Mouse (Mus musculus): ENCODE data around the gene Dhrs1.
A peak's percentile ranks its signal among the peaks of the same experiment; 100 is the strongest.

Gene Dhrs1

DNA sequence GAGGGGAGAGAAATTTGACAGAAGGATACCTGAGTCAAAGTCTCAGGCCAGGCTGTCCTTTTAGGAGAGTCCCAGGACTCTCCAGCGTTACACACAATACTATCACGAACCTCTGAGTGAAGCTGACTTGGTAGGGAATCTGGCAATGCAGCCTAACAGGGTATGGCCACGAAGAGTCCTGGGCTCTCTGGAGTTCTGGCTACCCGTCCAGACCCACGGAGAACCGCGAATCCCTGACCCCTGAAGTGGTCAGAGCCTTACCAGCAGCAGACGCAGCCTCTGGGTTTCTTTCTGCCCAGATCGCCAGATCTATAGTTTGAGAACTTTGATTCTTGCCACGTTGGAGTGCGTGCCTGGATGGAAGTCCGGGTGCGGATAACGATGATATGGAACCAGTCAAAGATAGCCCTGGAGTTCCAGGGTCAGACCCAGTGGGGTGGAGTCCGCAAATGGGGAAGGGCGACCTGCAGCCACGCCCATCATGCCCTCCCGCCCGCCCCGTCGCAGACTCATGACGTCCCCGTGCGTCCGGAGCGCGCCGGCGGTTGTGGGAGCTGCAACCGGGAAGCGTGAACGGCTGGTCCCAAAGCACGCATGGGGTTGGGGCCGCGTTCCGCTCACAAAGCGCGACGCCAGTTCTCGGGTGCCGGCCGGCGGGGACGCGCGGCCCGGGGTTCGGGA lies at the start of gene Dhrs1, which contains the start of gene Nop9:
Gene Dhrs1 (minus strand): TSS at position 511 of the 681 bp plus-strand sequence.
Gene Nop9 (plus strand): TSS at position 514 of the 681 bp plus-strand sequence.
- DNase-seq = peak; percentile 82

DNA sequence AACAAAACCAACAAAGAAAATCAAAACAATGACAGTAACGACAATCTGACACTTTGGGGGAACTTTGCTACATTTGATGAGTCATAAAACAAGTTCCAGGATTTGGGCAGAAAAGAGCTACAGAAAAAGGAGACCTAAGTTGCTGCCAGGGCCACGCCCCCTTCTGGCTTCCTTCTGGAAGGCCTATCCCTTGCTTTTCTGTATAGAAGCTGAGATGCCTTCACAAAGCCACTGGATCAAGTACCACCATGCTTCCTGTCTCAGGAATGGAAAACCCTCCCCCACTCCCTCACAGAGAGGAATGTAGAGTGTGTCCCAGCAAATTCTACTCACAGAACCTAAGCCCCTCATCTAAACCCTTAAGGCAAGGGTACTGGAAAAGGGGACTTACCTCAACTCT lies 48.5 kb upstream of the Dhrs1 start:
- DNase-seq = no peak

DNA sequence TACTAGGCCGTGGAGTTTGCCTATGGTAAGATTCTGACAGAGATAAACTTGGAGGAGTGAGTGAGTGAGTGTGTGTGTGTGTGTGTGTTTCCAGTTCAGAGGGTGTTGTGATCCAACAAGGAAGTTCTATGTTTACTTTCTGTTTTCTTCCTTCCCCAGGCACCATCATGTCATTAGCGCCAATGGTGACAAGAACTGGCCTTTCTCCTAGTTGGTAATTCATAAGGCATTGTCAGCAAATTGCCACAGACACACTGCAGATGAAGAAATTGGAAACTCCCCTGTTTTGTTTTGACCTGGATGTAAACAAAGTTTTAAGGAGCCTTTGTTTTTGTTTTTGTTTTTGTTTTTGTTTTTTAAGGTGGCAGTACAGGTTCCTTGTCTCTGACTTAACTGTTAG lies 48.0 kb upstream of the Dhrs1 start:
- DNase-seq = no peak

DNA sequence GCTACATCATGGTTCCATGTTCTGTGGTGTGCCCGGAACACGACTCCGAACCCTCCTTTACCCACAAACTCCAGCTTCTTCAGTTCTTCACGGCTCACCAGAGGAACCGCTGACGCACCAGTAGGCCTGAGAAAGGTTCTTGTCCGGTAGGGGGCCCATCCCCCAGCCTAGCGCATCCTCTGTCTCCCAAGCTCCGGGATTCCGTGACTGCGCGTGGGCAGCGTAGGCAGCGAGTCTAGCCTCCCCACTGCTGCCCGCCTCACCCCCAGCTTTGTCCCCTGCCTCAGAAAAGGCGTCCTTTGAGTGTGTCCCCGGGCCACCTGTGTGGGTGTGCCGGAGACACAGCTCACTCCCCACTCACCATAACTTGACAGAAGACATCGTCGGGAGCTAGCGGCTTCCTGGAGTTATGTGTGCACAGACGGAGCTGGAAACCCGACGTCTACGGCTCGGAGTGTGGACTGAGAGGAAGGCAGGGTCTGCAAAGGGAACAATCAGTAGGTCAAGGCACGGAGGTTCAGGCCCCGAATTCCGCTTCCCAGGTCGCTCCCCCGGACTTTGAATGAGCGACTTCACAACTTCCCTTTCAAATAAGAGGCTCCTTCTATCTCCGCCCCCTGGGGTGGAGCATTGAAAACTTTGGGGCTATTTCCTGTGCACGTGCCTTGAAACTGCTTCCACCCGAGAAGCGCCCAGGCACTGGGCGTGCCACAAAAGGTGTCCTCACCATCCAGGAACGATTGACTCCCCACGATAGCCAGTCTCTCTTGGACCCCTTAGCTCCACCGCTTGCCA lies 43.0 kb upstream of the Dhrs1 start, which contains the start of gene Ripk3:
Gene Ripk3 (minus strand): TSS at position 610 of the 795 bp plus-strand sequence.
- no peak for DNase-seq

DNA sequence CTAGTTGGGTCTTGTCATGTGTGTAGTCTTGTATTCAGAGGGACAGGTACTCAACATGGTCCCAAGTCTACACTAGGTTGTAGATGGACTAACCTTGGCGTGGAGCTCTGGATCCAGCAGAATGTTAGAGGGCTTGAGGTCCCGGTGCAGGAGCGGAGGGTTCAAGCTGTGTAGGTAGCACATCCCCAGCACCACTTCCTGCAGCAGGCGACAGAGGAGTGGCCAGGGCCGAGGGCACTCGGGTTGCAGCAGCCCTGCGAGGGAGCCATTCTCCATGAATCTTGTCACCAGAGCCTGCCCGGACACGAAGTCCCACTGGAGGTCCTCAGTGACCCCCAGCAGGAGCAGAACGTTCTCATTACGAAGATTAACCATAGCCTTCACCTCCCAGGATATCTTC lies 42.2 kb upstream of the Dhrs1 start:
- no peak for DNase-seq

DNA sequence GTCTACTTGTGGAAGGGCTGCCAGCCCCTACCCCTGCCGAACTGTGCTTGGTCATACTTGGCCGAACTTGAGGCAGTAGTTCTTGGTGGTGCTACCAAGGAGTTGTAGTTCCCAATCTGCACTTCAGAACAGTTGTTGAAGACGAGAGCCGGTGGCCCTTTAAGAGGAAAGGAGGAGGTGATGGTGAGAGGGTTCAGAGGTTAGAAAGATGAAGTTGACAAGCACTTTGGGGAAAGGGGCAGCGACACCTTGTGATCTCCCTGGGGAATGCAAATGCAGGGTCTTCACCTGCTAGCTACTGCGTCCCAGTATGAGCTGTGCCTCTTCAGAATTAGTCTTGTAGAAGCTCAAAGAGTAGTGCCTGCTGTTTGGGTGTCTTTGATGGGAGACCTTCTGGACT lies 39.7 kb upstream of the Dhrs1 start:
- no peak for DNase-seq

DNA sequence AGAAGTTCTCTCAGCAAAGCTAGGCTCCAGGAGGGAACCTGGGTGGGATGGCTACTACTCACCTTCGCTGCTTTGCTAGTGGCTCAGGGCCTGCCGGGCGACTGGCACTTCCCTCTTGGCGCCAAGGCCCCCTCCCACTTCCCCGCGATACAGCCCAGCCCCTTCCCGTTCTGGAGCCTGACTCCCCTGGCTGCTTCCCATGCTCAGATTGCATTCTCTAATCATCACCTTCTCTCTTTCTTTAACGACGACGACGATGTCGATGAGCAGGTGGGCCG lies 38.4 kb upstream of the Dhrs1 start, which contains the start of gene Adcy4:
Gene Adcy4 (minus strand): TSS at position 138 of the 278 bp plus-strand sequence.
- DNase-seq = no peak

DNA sequence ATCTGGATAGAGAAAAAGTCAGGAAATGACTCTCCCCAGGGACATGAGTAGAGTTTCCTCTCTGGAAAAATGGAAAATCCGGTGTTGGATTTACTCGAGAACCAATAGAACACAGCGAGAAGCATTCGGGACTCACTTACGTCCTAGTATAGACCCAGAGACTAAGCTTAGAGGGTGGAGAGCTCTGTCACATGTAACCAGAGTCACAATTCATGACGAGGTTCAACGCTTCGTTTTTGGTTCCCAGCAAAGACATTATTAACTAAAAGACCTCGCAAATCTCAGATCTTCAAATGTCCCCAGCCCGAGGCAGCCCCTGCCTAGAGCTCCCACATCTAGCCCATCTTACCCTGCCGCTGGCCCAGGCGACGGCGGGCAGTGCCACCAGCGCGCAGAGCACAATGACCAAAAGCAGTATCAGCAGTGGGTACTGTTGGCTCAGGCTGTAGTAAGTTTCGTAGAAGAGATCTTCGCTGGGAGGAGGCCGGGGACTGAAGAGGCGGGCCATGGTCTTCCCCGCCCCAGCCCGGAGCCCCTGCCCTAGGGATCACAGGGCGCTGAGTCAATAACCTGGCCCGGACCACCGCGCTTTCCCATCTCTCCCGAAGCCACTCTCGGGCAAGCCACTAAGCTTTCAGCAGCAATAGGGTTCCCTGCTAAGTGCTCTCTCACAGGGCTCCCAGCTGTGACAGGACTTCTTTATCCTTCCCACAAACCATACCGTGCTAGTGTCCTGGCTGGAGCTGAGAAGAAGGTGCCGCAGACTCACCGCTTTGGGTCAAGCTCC lies 37.9 kb upstream of the Dhrs1 start:
- no peak for DNase-seq

DNA sequence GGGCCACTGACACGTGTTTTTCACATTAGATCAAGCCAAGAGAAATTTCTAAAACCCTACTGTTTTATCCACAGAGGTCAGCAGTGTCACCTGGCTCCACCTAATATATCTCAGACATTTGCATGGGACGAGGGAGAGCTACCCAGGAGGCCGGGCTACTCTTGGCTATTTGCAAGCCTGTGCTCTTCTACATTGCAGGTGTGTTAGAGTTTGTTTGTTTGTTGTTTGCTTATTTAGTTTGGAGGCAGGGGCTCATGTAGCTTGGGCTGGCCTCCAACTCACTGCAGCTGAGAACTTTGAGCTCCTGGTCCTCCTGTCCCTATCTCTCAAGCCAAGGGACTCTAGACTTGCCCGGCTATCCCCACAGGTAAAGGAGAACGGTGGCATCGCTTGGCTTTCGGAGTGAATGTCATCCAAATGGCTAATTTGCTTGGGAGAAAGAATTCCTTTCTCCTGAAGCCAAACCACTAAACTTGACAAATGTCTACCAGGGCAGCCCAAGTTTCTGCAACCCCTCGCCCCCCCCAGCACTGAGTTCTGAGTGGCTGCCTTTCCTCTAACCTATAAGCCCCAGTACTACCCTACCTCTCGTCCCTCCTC lies 37.0 kb upstream of the Dhrs1 start:
- no peak for DNase-seq

DNA sequence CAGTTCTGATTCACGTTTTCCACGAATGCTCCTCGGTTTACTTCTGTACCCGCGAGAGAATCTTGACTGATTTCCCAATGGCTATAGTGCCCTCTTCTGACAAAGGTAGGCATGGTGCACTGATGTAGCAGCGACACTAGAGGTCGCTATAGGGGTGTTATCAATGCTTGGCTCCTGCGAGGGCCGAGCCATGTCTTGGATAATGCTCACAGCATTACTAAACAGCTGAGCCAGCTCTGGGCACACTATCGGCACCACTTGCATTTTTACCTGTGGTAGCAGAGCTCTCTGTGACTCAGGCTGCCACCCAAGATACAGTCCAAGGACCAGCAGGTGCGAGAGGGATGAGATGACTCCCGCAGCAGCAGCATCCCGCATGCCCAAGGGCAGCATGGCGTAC lies 35.8 kb upstream of the Dhrs1 start:
- DNase-seq = peak; percentile 48

DNA sequence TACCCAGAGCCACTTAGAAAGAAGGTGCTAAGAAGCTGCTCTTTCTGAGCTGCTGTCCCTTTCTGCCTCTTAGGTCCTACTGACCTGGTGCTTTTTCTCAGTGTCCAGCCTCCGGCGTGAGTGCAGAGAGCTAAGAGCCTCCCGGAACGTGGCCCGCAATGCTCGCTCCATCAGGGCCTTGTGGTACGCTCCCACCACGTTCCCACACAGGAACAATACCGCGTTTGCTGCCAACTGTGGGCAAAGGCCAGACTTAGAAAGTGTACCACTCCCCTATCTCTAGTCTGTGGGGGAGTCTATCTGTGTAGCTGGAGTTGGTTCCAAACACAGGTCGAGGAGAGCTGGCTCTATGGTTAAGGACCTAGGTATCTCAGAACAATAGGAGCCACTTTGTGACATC lies 35.2 kb upstream of the Dhrs1 start:
- DNase-seq = no peak

DNA sequence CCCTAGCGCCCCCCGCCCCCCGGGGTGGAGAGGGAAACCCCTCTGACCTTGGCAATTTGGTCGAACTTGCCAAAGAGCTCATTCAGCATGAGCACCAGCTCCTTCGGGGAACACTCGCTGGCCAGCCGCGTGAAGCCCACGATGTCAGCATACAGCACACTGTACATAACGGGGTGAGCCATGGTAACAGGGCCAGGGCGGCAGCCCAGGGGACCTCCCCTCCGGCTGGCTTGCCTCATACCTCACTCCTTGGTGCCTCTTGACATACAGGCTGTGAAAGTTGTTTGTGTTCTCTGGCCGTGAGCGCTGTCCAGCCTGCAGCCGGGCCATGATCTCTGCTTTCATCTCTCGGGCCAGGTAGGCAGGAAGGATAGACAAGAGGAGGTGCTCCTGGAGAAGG lies 34.2 kb upstream of the Dhrs1 start:
- DNase-seq = no peak

DNA sequence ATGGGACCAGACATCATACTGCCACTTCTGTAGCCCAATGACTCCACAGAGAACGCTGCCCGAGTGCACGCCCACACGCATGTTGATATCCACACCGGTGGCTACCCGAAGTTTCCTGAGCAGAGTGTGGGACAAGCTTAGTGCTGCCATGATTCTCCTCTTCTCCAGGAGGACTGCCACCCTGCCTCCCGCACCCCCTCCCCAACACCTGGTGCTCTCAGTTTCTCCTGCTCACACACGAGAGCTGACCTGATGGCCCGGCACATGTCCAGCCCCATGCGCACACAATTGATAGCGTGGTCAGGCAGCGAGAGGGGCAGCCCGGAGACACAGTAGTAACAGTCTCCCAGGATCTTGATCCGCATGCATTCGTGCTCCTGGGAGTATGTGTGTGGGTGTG lies 33.2 kb upstream of the Dhrs1 start:
- no peak for DNase-seq

DNA sequence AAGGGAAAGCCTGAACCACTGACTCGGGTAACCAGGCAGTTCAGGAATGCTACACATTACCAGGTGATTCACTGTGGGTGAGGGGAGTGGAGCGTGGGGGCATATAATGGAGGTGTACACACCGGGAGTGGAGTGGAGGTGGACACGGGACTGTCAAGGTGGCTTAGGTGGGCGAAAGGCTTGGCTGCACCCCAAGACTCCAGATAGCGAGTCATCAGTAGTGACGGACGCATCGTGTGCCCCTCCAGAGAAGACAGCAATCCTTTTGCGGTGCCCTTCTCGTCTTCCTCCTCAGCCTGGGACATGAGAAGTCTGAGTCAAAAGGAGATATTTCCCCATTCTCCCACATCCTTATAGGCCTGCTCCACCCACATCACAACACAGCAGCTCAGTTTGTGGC lies 32.3 kb upstream of the Dhrs1 start:
- DNase-seq = no peak

DNA sequence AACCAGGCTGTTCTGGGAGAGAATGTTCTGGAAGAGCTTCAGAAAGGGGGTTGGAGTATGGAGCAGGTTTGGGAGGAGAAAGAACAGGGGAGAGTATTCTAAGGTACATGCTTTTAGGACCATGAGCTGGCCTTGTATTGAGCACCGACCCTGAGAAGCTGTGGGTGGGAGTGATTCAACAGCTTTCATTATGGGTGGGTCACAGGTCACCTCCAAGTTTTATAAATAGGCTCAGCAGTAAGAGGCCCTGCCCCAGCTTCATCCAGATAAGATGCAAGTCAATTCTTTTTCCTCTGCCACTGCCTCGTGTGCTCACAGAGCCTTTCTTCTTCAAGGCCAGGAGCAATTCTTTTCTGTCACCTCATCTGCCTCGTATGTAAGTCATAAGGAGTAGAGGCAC lies 31.7 kb upstream of the Dhrs1 start:
- DNase-seq = no peak

DNA sequence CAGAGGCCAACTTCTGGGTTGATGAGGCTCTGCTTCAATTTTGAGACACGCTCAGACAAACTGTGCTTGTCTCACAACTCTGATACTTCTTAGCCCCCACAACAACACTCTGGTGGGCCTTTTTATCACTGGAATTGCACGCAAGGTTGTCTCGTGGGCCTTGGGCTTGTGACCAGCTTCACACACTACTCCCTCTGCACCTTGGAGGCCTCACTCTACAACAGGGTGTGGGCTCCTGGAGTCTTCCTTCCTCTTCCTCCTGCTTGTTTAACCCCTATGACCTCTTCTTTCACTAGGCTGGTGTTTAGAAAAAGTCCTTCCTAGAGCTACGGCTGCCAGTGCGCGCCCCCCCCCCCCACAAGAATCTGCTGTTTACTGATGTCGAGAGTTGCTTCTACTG lies 31.2 kb upstream of the Dhrs1 start:
- DNase-seq = no peak

DNA sequence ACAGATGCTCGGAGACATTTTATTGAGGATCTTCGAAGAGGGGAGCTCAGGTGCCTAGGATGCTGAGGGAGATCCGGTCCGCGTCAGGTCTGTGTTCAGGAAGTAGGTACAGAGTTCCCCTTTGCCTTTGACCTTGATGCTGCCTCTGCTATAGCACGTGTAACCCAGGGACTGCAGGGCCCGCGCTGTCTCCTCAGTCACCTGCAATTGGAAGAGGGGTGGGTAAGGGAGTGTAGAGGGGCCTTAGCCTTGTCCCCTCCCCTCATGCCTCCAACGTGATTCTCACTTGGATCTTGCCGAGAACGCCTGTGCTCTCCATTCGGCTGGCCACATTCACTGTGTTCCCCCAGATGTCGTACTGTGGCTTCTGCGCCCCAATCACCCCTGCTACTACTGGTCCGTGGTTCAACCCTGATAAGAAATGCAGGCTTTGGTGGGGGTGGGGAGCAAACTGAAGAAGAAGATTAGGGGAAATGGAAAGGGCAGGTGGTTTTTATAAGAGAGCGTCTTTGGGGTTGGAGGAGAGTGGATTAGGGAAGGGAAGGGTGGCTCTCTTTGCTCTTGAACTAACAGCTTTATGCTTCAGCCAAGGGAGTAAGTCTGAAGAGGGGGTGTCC lies 23.7 kb upstream of the Dhrs1 start:
- no peak for DNase-seq

DNA sequence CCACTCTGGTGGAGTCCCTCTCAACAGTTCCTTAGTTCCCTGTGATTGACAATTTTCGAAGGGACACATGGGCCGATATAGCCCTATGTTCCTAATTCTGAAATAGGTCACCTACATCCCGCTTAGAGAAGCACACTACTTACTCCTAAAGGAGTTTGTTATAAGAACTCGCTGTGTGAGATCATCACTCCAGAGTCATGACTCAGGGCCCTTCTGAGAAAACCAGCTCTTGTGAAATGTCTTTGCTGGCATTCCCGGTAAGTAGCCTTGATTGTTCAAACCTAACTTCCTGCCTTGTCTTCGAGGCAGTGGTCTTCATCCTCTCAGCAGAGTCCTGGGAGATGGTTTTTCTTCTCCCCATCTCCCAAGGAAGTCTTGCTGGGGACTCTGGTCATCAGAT lies 23.1 kb upstream of the Dhrs1 start:
- no peak for DNase-seq

DNA sequence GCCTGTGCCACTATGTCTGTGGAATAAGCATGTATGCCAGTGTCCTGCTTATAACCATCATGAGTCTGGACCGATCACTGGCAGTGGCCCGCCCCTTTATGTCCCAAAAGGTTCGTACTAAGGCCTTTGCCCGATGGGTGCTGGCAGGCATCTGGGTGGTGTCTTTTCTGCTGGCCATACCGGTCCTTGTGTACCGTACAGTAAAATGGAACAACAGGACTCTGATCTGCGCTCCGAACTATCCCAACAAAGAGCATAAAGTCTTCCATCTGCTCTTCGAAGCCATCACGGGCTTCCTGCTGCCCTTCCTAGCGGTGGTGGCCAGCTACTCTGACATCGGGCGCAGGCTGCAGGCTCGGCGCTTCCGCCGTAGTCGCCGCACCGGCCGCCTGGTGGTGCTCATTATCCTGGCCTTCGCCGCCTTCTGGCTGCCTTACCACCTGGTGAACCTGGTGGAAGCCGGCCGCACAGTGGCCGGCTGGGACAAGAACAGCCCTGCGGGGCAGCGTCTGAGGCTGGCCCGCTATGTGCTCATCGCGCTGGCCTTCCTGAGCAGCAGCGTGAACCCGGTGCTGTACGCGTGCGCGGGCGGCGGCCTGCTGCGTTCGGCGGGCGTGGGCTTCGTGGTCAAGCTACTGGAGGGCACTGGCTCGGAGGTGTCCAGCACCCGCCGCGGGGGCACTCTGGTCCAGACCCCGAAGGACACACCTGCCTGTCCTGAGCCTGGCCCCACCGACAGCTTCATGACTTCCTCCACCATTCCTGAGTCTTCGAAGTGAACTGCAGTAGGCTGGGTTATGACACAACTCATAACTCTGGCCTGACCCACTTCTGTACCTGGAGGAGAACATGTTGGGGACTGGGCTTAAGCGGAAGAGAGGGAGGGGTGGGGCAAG lies 22.3 kb upstream of the Dhrs1 start:
- DNase-seq = peak; percentile 82

DNA sequence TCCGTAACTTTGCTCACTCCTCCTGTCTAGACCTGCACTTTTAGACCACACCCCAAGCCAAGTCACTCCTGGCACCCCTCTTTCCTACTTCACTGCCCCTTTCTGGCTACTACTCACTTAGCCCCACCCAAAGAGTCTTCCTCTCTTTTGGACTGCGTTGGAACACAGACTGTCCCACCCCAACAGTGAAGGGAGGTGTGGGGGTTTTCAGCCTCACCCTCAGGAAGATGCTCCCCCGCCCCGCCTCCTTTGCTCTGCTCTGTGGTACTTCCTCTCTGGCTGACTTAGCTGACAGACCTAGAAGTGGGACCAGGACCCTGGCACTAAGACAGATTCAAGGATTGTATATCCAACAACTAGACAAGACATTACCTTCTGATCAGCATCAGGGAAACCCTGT lies 20.2 kb upstream of the Dhrs1 start, which contains the start of gene Ltb4r1:
Gene Ltb4r1 (plus strand): TSS at position 267 of the 400 bp plus-strand sequence.
- DNase-seq = no peak

DNA sequence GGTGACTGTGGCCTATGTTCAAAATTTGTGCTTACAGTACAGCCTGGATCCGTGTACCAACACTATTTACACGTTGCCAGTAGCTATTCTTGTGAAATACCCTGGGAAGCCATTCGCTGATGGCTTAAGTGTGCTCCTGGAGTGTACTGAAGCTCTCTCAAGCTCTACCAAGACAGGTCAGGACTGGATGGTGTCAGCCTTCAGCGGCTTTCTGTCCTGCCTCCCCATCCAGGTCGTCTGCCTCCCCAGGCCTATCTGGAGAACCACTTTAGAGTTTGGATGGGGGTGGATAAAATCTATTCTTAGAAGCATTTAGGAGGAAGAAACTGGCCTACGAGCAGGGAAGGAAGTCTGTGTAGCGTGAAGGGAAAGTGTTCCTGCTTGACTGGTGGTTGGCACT lies 17.7 kb upstream of the Dhrs1 start:
- no peak for DNase-seq

All from cerebellum, adult 11-12 months (tissue).